Comparison of ENCODE assay signal across 26 mouse cellular contexts in genomic region chr4:48281121-48281520, GRCm38 (mm10). TPM values are rescaled to one million over a fixed set of nuclear protein-coding genes. Genes with fewer than 3 reads are reported as not detected.
DNase-seq lines count a peak whose midpoint lies in the region; ATAC-seq and TF ChIP-seq lines count a peak whose summit lies in the region.
"Had no signal": no experiment of that assay in that cellular context is flagged by ENCODE, and none has a peak within 500 bp of the region (broad histone marks: within the 10 kb centered on the region; RNA-seq: fewer than 3 reads in every experiment).

No protein-coding gene starts in this region.

- no peak overlapping the region for H3K4me2 ChIP-seq in kidney, embryonic 15.5 days
- no peak overlapping the region for H3K4me2 ChIP-seq in liver, postnatal 0 days (ENCODE audit: low read depth, low read length)

- DNase-seq in kidney, adult 2 months = peak; percentile 63
- no peak for DNase-seq in layer of hippocampus, adult 2 months (ENCODE audit: low spot score in 2 of 2)
- DNase-seq in layer of hippocampus, adult 9-11 months = no peak
- DNase-seq in liver, adult 2 months (ENCODE audit: extremely low read depth, low read depth, low spot score) = peak; percentile 82
- DNase-seq in liver, postnatal 0 days = no peak
- DNase-seq: adrenal gland, adult 8-10 months; adrenal gland, postnatal 14 days; adrenal gland, postnatal 36 days; B cell, adult 2 months; cerebellum, adult 11-12 months; cerebellum, adult 2 months; cerebellum, adult 9-10 months; cerebellum, postnatal 10 days; cerebellum, postnatal 25 days had no signal

- WGBS in kidney, adult 2 months = 71% methylated on average over 1 of the region's 1 CpGs
- 96% methylated on average over 1 of the region's 1 CpGs for WGBS in kidney, embryonic 15.5 days
- 32% methylated on average over 1 of the region's 1 CpGs for WGBS in liver, adult 2 months
- 86% methylated on average over 1 of the region's 1 CpGs for WGBS in liver, postnatal 0 days (ENCODE audit: insufficient replicate concordance)

- peaks cover 27% of the 10 kb centered on the region for H3K4me1 ChIP-seq in erythroblast, embryonic 14.5 days (ENCODE audit: control insufficient read depth)
- H3K4me1 ChIP-seq in kidney, adult 2 months (ENCODE audit: control insufficient read depth, insufficient read depth, low read length) = peaks cover 5% of the 10 kb centered on the region; the same call in 1 of the 2 replicates
- H3K4me1 ChIP-seq in kidney, embryonic 15.5 days = peaks cover 12% of the 10 kb centered on the region
- peaks cover 11% of the 10 kb centered on the region for H3K4me1 ChIP-seq in liver, adult 2 months (ENCODE audit: control insufficient read depth, insufficient read depth, low read length)
- H3K4me1 ChIP-seq in liver, postnatal 0 days (ENCODE audit: insufficient read depth) = peaks cover 11% of the 10 kb centered on the region

- no peak for ATAC-seq in erythroblast, adult 5-6 weeks (replicated peaks; ENCODE audit: low FRiP score, poor library complexity, severe bottlenecking)
- no peak for ATAC-seq in kidney, embryonic 15.5 days (replicated peaks; ENCODE audit: low FRiP score)
- ATAC-seq in liver, postnatal 0 days = no peak
- ATAC-seq: activated CD4-positive, CD25-positive, alpha-beta regulatory T cell, adult 4 months; CD4-positive, CD25-positive, alpha-beta regulatory T cell, adult 4 months; forebrain, embryonic 13.5 days; forebrain, embryonic 15.5 days; Patski had no signal

- H3K4me3 ChIP-seq in erythroblast, embryonic 14.5 days (replicated peaks) = peak overlapping the region; percentile 48
- H3K4me3 ChIP-seq in kidney, adult 2 months (ENCODE audit: insufficient read depth, low read depth, low read length) = no peak overlapping the region
- no peak overlapping the region for H3K4me3 ChIP-seq in kidney, embryonic 15.5 days (replicated peaks)
- peak overlapping the region; percentile 41 for H3K4me3 ChIP-seq in layer of hippocampus, adult 2 months
- no peak overlapping the region for H3K4me3 ChIP-seq in liver, adult 2 months (ENCODE audit: insufficient read depth, low read depth, low read length)
- H3K4me3 ChIP-seq in liver, postnatal 0 days (ENCODE audit: low read depth, low read length) = no peak overlapping the region

- H3K79me2 ChIP-seq in liver, adult 2 months (ENCODE audit: control insufficient read depth, insufficient read depth, low read length) = peaks cover 15% of the 10 kb centered on the region; the same call in 1 of the 2 replicates

- no peak for TF ChIP-seq POLR2A in kidney, adult 2 months (IDR thresholded peaks at IDR 0.05; ENCODE audit: low read depth, low read length)
- no peak for TF ChIP-seq POLR2A in liver, adult 2 months (IDR thresholded peaks at IDR 0.05; ENCODE audit: extremely low read depth, insufficient read depth, low read length)

- H3K36me3 ChIP-seq in erythroblast, embryonic 14.5 days (ENCODE audit: control insufficient read depth) = no peaks in the 10 kb centered on the region; the same call in 1 of the 2 replicates
- no peaks in the 10 kb centered on the region for H3K36me3 ChIP-seq in kidney, adult 2 months (ENCODE audit: control insufficient read depth, insufficient read depth, low read length)
- H3K36me3 ChIP-seq in kidney, embryonic 15.5 days = peaks cover 12% of the 10 kb centered on the region; the same call in 1 of the 2 replicates
- peaks cover 12% of the 10 kb centered on the region for H3K36me3 ChIP-seq in liver, adult 2 months (ENCODE audit: control insufficient read depth, insufficient read depth, low read length)
- no peaks in the 10 kb centered on the region for H3K36me3 ChIP-seq in liver, postnatal 0 days (replicated peaks; ENCODE audit: insufficient read depth, low read length)
- H3K36me3 ChIP-seq: embryonic facial prominence, embryonic 10.5 days; embryonic facial prominence, embryonic 12.5 days; forebrain, embryonic 15.5 days had no signal

- no peak for TF ChIP-seq EP300 in liver, postnatal 0 days (IDR thresholded peaks at IDR 0.05; ENCODE audit: low read depth)

- H3K9me3 ChIP-seq in erythroblast, embryonic 14.5 days (ENCODE audit: control insufficient read depth, low read length) = no peaks in the 10 kb centered on the region
- no peaks in the 10 kb centered on the region for H3K9me3 ChIP-seq in kidney, embryonic 15.5 days (replicated peaks)
- no peaks in the 10 kb centered on the region for H3K9me3 ChIP-seq in liver, postnatal 0 days (ENCODE audit: low read length)
- H3K9me3 ChIP-seq: embryonic facial prominence, embryonic 10.5 days; embryonic facial prominence, embryonic 12.5 days; forebrain, embryonic 13.5 days; forebrain, embryonic 15.5 days; G1E had no signal

- no peak for TF ChIP-seq CTCF in kidney, adult 2 months (conservative IDR thresholded peaks at IDR 0.05; ENCODE audit: insufficient read depth, insufficient read length, low read depth, low read length)
- TF ChIP-seq CTCF in layer of hippocampus, adult 2 months (conservative IDR thresholded peaks at IDR 0.05) = no peak
- TF ChIP-seq CTCF in liver, adult 2 months (IDR thresholded peaks at IDR 0.05; ENCODE audit: low read depth, low read length) = no peak
- TF ChIP-seq CTCF in liver, postnatal 0 days (IDR thresholded peaks at IDR 0.05; ENCODE audit: low read depth) = no peak

- no peaks in the 10 kb centered on the region for H3K27me3 ChIP-seq in erythroblast, embryonic 14.5 days (ENCODE audit: control insufficient read depth)
- H3K27me3 ChIP-seq in kidney, adult 2 months (replicated peaks; ENCODE audit: control insufficient read depth, insufficient read depth, low read length) = no peaks in the 10 kb centered on the region
- H3K27me3 ChIP-seq in kidney, embryonic 15.5 days = no peaks in the 10 kb centered on the region
- no peaks in the 10 kb centered on the region for H3K27me3 ChIP-seq in liver, adult 2 months (ENCODE audit: control insufficient read depth, insufficient read depth, low read length)
- no peaks in the 10 kb centered on the region for H3K27me3 ChIP-seq in liver, postnatal 0 days (ENCODE audit: insufficient read depth, low read length)
- H3K27me3 ChIP-seq: CH12.LX; embryonic facial prominence, embryonic 12.5 days; forebrain, embryonic 13.5 days; forebrain, embryonic 15.5 days; Patski had no signal

- H3K27ac ChIP-seq in kidney, adult 2 months (ENCODE audit: insufficient read depth, low read depth, low read length) = peak overlapping the region; percentile 47; the same call in 1 of the 2 replicates
- H3K27ac ChIP-seq in kidney, embryonic 15.5 days = no peak overlapping the region
- no peak overlapping the region for H3K27ac ChIP-seq in layer of hippocampus, adult 2 months
- peak overlapping the region; percentile 30; the same call in 1 of the 2 replicates for H3K27ac ChIP-seq in liver, adult 2 months (replicated peaks; ENCODE audit: insufficient read depth, low read depth, low read length)
- H3K27ac ChIP-seq in liver, postnatal 0 days (ENCODE audit: low read depth) = no peak overlapping the region
- H3K27ac ChIP-seq: embryonic facial prominence, embryonic 10.5 days; embryonic facial prominence, embryonic 12.5 days; forebrain, embryonic 13.5 days; forebrain, embryonic 15.5 days had no signal

- H3K9ac ChIP-seq in kidney, embryonic 15.5 days = no peak overlapping the region
- H3K9ac ChIP-seq in liver, adult 2 months (ENCODE audit: low read depth, low read length) = no peak overlapping the region
- no peak overlapping the region for H3K9ac ChIP-seq in liver, postnatal 0 days (replicated peaks)
- H3K9ac ChIP-seq: embryonic facial prominence, embryonic 12.5 days; forebrain, embryonic 13.5 days; forebrain, embryonic 15.5 days had no signal

RNA-seq across cellular contexts. Expression of gene Invs, which starts 1.6 kb away (rescaled TPM):
- 0.09 and 0.34 TPM in 2 replicates for polyA plus RNA-seq in erythroblast, embryonic 14.5 days (2012)
- total RNA-seq in erythroblast, adult 5-6 weeks (2015; ENCODE audit: low replicate concordance) = 0.38 and 0.84 TPM in 2 replicates
- 1.4 and 2.0 TPM in 2 replicates for total RNA-seq in erythroblast, adult 5-6 weeks (2017; ENCODE audit: low replicate concordance)
- 4.5 and 4.6 TPM in 2 replicates for polyA plus RNA-seq in kidney, adult 2 months (2012; rRNA removed)
- 11.0 and 11.8 TPM in 2 replicates for polyA plus RNA-seq in kidney, embryonic 15.5 days (2015; fragmentation: Nextera tagmentation; extraction: Ambion mirVana)
- total RNA-seq in layer of hippocampus, adult 2 months (2021) = 10 to 100 TPM; 12.8 TPM
- total RNA-seq in liver, adult 2 months (2014; rRNA removed) = 9.7 and 9.9 TPM in 2 replicates
- 1.7 and 2.5 TPM in 2 replicates for polyA plus RNA-seq in liver, adult 2 months (2012; rRNA removed)
- polyA plus RNA-seq in liver, postnatal 0 days (2015; fragmentation: Nextera tagmentation; extraction: Ambion mirVana) = 1.2 and 1.3 TPM in 2 replicates

RNA-seq across cellular contexts. Expression of gene Erp44, which starts 1.8 kb away (rescaled TPM):
- polyA plus RNA-seq in erythroblast, embryonic 14.5 days (2012) = 0.67 and 0.68 TPM in 2 replicates
- total RNA-seq in erythroblast, adult 5-6 weeks (2015; ENCODE audit: low replicate concordance) = 17.7 and 29.5 TPM in 2 replicates
- 19.8 and 28.2 TPM in 2 replicates for total RNA-seq in erythroblast, adult 5-6 weeks (2017; ENCODE audit: low replicate concordance)
- 19.4 and 33.8 TPM in 2 replicates for polyA plus RNA-seq in kidney, adult 2 months (2012; rRNA removed)
- 93.1 and 101 TPM in 2 replicates for polyA plus RNA-seq in kidney, embryonic 15.5 days (2015; fragmentation: Nextera tagmentation; extraction: Ambion mirVana)
- total RNA-seq in layer of hippocampus, adult 2 months (2021) = 10 to 100 TPM; 36.0 to 41.3 TPM
- 50.9 and 56.6 TPM in 2 replicates for total RNA-seq in liver, adult 2 months (2014; rRNA removed)
- polyA plus RNA-seq in liver, adult 2 months (2012; rRNA removed) = 21.1 and 22.3 TPM in 2 replicates
- polyA plus RNA-seq in liver, postnatal 0 days (2015; fragmentation: Nextera tagmentation; extraction: Ambion mirVana) = 66.0 and 69.3 TPM in 2 replicates

Comparison
In these comparisons a context has a peak if more than half of its experiments do, and no peak if none do; other contexts are left out.
1. DNase-seq: peak in kidney, adult 2 months (single experiment) and liver, adult 2 months (single experiment); none in layer of hippocampus, adult 2 months (0 of 2), layer of hippocampus, adult 9-11 months (single experiment) and liver, postnatal 0 days (single experiment).
2. H3K27ac ChIP-seq: peak in kidney, adult 2 months (single experiment) and liver, adult 2 months (single experiment); none in kidney, embryonic 15.5 days (single experiment), layer of hippocampus, adult 2 months (single experiment) and liver, postnatal 0 days (single experiment).
3. H3K4me3 ChIP-seq: peak in erythroblast, embryonic 14.5 days (single experiment) and layer of hippocampus, adult 2 months (single experiment); none in kidney, adult 2 months (single experiment), kidney, embryonic 15.5 days (single experiment), liver, adult 2 months (single experiment) and liver, postnatal 0 days (single experiment).
4. RNA of gene Erp44, which starts 1.8 kb away (polyA plus RNA-seq): 93.1 to 101 TPM in kidney, embryonic 15.5 days, 66.0 to 69.3 TPM in liver, postnatal 0 days, 19.4 to 33.8 TPM in kidney, adult 2 months and 21.1 to 22.3 TPM in liver, adult 2 months; 0.67 to 0.68 TPM in erythroblast, embryonic 14.5 days; every median in the first group is over 10 times any median in the second.